Mouse (Mus musculus) embryonic facial prominence, embryonic 11.5 days (tissue): ENCODE data around the gene BC024978. TPM values are rescaled to one million over a fixed set of nuclear protein-coding genes. Genes with fewer than 3 reads are reported as not detected.

ENCODE experiments used
- ATAC-seq: fragments of 200-750 bp; cut with Nextera tagmentation; replicated peaks from 2 replicates; pipeline ENCODE4 v1.8.0; 2017; ENCODE audit warnings: low read depth; ENCODE audit not compliant: insufficient number of reproducible peaks, low FRiP score, low TSS enrichment
- DNase-seq: peaks from one replicate; pipeline ENCODE4 v3.0.0-alpha.2; 2015; ENCODE audit warnings: low spot score
- H3K27ac ChIP-seq: fragments of 300-500 bp; sonication (generic); replicated peaks from 2 replicates; pipeline ENCODE4 v1.5.1; 2014; ENCODE audit warnings: mild to moderate bottlenecking, low read depth, low read length, control low read depth
- H3K27me3 ChIP-seq: fragments of 300-500 bp; sonication (generic); 2 replicates; pipeline ENCODE4 v1.6.1; 2014; ENCODE audit warnings: mild to moderate bottlenecking, low read length, moderate library complexity, mixed read lengths; ENCODE audit not compliant: control insufficient read depth, insufficient read depth
- H3K36me3 ChIP-seq: fragments of 300-500 bp; sonication (generic); replicated peaks from 2 replicates; pipeline ENCODE4 v1.6.1; 2014; ENCODE audit warnings: low read depth, mild to moderate bottlenecking, low read length, moderate library complexity, mixed read lengths; ENCODE audit not compliant: control insufficient read depth, insufficient read depth
- H3K4me1 ChIP-seq: fragments of 300-500 bp; sonication (generic); 2 replicates; pipeline ENCODE4 v1.6.1; 2014; ENCODE audit warnings: low read length, mixed read lengths; ENCODE audit not compliant: control insufficient read depth, insufficient read depth
- H3K4me2 ChIP-seq: fragments of 300-500 bp; sonication (generic); 2 replicates; pipeline ENCODE4 v1.6.1; 2014; ENCODE audit warnings: low read depth, mild to moderate bottlenecking, control low read depth, low read length, moderate library complexity
- H3K4me3 ChIP-seq: fragments of 300-500 bp; sonication (generic); 2 replicates; pipeline ENCODE4 v1.5.1; 2014; ENCODE audit warnings: low read depth, low read length, control low read depth
- H3K9ac ChIP-seq: fragments of 300-500 bp; sonication (generic); replicated peaks from 2 replicates; pipeline ENCODE4 v1.6.1; 2014; ENCODE audit warnings: mild to moderate bottlenecking, control low read depth, low read length
- H3K9me3 ChIP-seq: fragments of 300-500 bp; sonication (generic); replicated peaks from 2 replicates; pipeline ENCODE4 v1.6.1; 2016; ENCODE audit warnings: mild to moderate bottlenecking, low read length, inconsistent platforms, mixed read lengths; ENCODE audit not compliant: control insufficient read depth
- WGBS: fragments of 180-500 bp; shearing (Covaris S2); extraction: QIAGEN DNeasy Blood & Tissue Kit; methylation state at CpG from one replicate; pipeline ENCODE4 v1.1.7; 2014; 5-methylcytosine and 5-hydroxymethylcytosine counted together
- polyA plus RNA-seq: library from polyadenylated mRNA; unstranded; fragments of >200 nt; fragmentation: Nextera tagmentation; extraction: Ambion mirVana; gene quantifications from 2 replicates; pipeline ENCODE4 v1.2.1, GENCODE M21; 2014

The BC024978 gene
- polyA plus RNA-seq, 1 experiment from 2014 or later: 2.4 TPM

GRCm38 (mm10) chr7:27218586-27218985, 23.0 kb downstream of the BC024978 start:
- Histone ChIP-seq H3K27ac (no peak overlapping the region), H3K27me3 (no peaks in the 10 kb centered on the region), H3K4me1 (no peaks in the 10 kb centered on the region), H3K4me3 (no peak overlapping the region), H3K9ac (no peak overlapping the region), H3K36me3 (no peaks in the 10 kb centered on the region), H3K9me3 (no peaks in the 10 kb centered on the region), H3K4me2 (no peak overlapping the region)
- no peak for DNase-seq
- WGBS: 85% methylated on average over 7 of the region's 7 CpGs
- ATAC-seq: no peak

GRCm38 (mm10) chr7:27219937-27220336, 24.4 kb downstream of the BC024978 start:
- Histone ChIP-seq H3K9me3 (no peaks in the 10 kb centered on the region), H3K27me3 (no peaks in the 10 kb centered on the region), H3K27ac (no peak overlapping the region), H3K36me3 (no peaks in the 10 kb centered on the region), H3K4me2 (no peak overlapping the region), H3K9ac (no peak overlapping the region), H3K4me1 (no peaks in the 10 kb centered on the region), H3K4me3 (no peak overlapping the region)
- DNase-seq (no peak), ATAC-seq (no peak)
- 71% methylated on average over 11 of the region's 11 CpGs for WGBS

DNA sequence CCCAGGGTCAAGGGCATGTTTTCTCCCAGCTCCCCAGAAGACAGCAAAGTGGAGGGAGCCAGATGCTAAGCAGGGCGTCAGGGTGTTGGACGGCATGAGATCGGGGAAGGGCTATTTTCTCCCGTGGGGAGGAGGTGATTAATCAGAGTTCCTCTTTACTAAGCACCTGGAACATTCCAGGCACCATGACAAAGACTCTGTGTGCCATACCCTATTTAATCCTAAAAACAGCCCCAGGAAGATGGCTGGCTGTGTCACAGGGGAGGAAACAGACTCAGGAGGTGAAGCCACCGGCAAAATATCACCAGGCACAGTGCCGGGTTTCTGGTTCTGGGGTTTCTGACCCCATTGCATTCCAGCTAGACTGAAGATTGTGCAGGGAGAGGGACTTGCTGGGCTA, 26.4 kb downstream of the BC024978 start:
- no peak overlapping the region for H3K27ac ChIP-seq
- ATAC-seq: no peak
- DNase-seq: no peak
- no peak overlapping the region for H3K9ac ChIP-seq
- no peaks in the 10 kb centered on the region for H3K9me3 ChIP-seq
- H3K4me3 ChIP-seq: no peak overlapping the region
- H3K4me2 ChIP-seq: no peak overlapping the region
- 81% methylated on average over 6 of the region's 6 CpGs for WGBS
- no peaks in the 10 kb centered on the region for H3K27me3 ChIP-seq
- no peaks in the 10 kb centered on the region for H3K36me3 ChIP-seq
- no peaks in the 10 kb centered on the region; the same call in 1 of the 2 replicates for H3K4me1 ChIP-seq

GRCm38 (mm10) chr7:27222538-27222937, 27.0 kb downstream of the BC024978 start:
- H3K9ac ChIP-seq: no peak overlapping the region
- WGBS: 56% methylated on average over 1 of the region's 1 CpGs
- no peaks in the 10 kb centered on the region for H3K27me3 ChIP-seq
- ATAC-seq (no peak), DNase-seq (no peak)
- no peaks in the 10 kb centered on the region for H3K36me3 ChIP-seq
- no peaks in the 10 kb centered on the region for H3K9me3 ChIP-seq
- no peak overlapping the region for H3K4me2 ChIP-seq
- peaks cover 2% of the 10 kb centered on the region for H3K4me1 ChIP-seq
- H3K4me3 ChIP-seq: no peak overlapping the region
- no peak overlapping the region for H3K27ac ChIP-seq

DNA sequence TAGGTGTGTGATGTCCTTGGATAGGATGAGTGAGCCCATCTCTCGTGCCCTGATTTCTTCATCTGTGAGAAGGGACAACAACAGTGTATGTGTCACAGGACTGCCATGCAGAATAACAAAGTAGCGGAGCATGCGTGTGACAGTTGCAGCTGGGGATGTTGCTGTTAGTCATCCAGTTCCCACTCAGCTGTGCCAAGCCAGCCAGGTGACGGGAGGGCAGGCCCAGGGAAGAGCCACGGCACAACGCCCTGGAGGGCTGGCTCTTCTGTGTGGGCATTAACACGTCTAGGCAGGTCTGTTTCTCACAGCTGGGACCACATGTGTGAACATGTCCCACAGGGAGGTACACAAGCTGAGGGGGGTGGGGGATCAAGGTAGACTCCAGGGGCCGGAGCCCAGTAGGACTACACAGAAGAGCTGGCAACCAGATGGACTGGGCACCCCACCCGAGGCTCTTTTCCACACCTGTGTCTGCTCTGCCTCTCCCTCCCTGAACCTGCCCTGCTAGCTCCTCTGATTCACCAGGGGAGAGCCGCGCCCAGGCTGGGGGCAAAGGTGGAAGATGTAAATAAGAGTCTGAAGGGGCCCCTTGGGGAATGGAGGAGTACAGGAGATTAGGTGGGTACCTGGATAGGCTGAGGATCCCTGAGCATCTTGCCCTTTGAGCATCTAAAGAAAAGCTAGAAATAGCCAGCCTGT, 29.4 kb downstream of the BC024978 start:
- no peak overlapping the region for H3K4me3 ChIP-seq
- no peaks in the 10 kb centered on the region for H3K27me3 ChIP-seq
- H3K9ac ChIP-seq: peak overlapping the region; percentile 5; the same call in 1 of the 2 replicates
- H3K4me1 ChIP-seq: peaks cover 2% of the 10 kb centered on the region
- ATAC-seq (no peak), DNase-seq (no peak)
- H3K9me3 ChIP-seq: no peaks in the 10 kb centered on the region
- no peaks in the 10 kb centered on the region for H3K36me3 ChIP-seq
- no peak overlapping the region for H3K27ac ChIP-seq
- H3K4me2 ChIP-seq: no peak overlapping the region
- 81% methylated on average over 11 of the region's 11 CpGs for WGBS

DNA sequence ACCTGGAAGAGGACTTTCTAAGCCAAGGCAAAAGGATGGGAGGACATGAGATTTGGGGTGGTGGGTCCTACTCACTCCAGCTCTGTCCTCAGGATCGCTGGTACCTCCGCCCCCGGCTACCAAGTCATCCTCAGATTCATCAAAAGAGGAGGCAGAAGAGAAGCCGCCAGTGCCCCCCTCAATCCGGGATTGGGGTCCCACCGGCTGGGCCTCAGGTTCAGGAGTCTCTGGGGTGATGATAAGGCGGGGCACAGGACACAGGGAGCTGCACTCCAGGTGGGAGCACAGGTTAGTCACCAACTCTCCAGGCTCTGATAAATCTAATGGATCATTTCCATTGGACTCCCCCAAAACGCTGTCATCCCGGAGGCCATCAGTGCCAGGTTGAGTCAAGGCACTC, 31.7 kb downstream of the BC024978 start:
- DNase-seq (no peak), ATAC-seq (no peak)
- Histone ChIP-seq H3K27ac (no peak overlapping the region), H3K9me3 (no peaks in the 10 kb centered on the region), H3K9ac (peak overlapping the region; percentile 85), H3K4me3 (peak overlapping the region; percentile 81), H3K4me1 (peaks cover 2% of the 10 kb centered on the region), H3K4me2 (peak overlapping the region; percentile 86), H3K27me3 (no peaks in the 10 kb centered on the region), H3K36me3 (no peaks in the 10 kb centered on the region)
- 32% methylated on average over 9 of the region's 9 CpGs for WGBS

DNA sequence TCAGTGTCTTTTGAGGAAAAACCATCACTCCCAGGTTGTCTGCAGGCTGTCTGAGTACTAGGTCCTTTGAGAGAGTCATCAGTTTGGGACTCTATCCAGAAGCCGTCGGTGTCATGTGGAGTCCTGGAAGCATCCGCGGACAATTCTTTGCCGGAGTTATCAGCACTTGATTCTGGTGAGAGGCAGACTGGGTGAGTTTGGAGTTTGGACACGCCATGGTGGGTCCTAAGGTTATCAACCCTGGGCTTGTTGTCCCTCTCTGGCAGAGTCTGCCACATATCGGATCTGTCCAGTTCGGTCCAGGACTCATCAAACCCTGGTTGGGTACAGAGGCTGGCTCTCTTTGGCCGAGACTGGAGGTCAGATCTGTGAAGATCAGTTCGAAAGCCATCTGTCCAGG, 32.1 kb downstream of the BC024978 start:
- H3K9ac ChIP-seq: peak overlapping the region; percentile 85
- DNase-seq (no peak), ATAC-seq (no peak)
- no peaks in the 10 kb centered on the region for H3K9me3 ChIP-seq
- H3K4me2 ChIP-seq: peak overlapping the region; percentile 86
- peak overlapping the region; percentile 81 for H3K4me3 ChIP-seq
- H3K36me3 ChIP-seq: no peaks in the 10 kb centered on the region
- no peak overlapping the region for H3K27ac ChIP-seq
- H3K27me3 ChIP-seq: no peaks in the 10 kb centered on the region
- H3K4me1 ChIP-seq: peaks cover 2% of the 10 kb centered on the region
- WGBS: 1% methylated on average over 10 of the region's 10 CpGs

DNA sequence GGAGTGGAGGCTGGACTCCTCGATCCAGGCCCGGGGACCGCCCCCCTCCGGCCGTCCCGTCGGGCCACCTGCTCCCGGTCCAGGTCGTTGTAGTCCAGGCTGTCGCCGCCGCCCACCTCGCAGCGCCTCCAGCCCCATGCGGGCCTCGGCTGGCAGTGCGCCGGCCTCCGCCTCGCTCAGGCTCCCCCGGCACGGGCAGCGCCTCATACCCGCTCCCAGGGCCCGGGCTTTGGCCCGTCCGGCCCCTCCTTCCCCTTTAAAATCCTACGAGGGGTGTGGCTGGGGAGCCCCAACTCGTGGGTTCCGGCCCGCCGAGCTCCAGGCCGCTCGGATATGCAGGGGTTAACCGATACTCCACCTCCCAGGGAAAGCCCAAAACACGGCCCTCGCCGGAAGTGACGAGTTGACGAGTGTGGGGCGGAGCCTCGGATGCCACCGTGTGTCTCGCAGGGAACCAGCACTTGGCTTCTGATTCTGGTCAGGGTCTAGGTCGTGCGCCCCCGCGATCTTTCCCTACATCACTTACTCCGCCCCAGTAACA, 32.8 kb downstream of the BC024978 start, which contains the start of gene Itpkc:
Itpkc (minus strand) TSS at position 381 of the 541 bp plus-strand sequence.
- H3K4me1 ChIP-seq: peaks cover 2% of the 10 kb centered on the region
- H3K4me3 ChIP-seq: peak within 1 kb of the TSS; percentile 81
- WGBS: under 1% methylated on average over 39 of the region's 49 CpGs
- peak; percentile 71 for ATAC-seq
- peak; percentile 98 for DNase-seq
- H3K9me3 ChIP-seq: no peaks in the 10 kb centered on the region
- H3K36me3 ChIP-seq: no peaks in the 10 kb centered on the region
- H3K27ac ChIP-seq: peak within 1 kb of the TSS; percentile 67
- H3K9ac ChIP-seq: peak within 1 kb of the TSS; percentile 85
- H3K4me2 ChIP-seq: peak within 1 kb of the TSS; percentile 86
- no peaks in the 10 kb centered on the region for H3K27me3 ChIP-seq
